Mouse (Mus musculus): ENCODE results near the gene Bcl2l11. TPM values are rescaled to one million over a fixed set of nuclear protein-coding genes. Genes with fewer than 3 reads are reported as not detected.

Gene Bcl2l11
- polyA plus RNA-seq, 1 experiment: 7.8 TPM

GRCm38 (mm10) chr2:128189691-128190090 lies 63.9 kb downstream of the Bcl2l11 start:
- H3K4me3 ChIP-seq (ENCODE audit: insufficient read depth, low read depth, low read length): no peak overlapping the region
- TF ChIP-seq POLR2A (IDR thresholded peaks at IDR 0.05; ENCODE audit: low read depth, low read length): no peak
- TF ChIP-seq CTCF (conservative IDR thresholded peaks at IDR 0.05; ENCODE audit: insufficient read depth, insufficient read length, low read depth, low read length): no peak
- DNase-seq: no peak
- H3K4me1 ChIP-seq (ENCODE audit: control insufficient read depth, insufficient read depth, low read length): no peaks in the 10 kb centered on the region; the same call in 1 of the 2 replicates
- no peaks in the 10 kb centered on the region for H3K36me3 ChIP-seq (ENCODE audit: control insufficient read depth, insufficient read depth, low read length)
- H3K27me3 ChIP-seq (replicated peaks; ENCODE audit: control insufficient read depth, insufficient read depth, low read length): no peaks in the 10 kb centered on the region
- no peak overlapping the region for H3K27ac ChIP-seq (ENCODE audit: insufficient read depth, low read depth, low read length)
- WGBS: 56% methylated on average over 10 of the region's 10 CpGs

- Histone ChIP-seq H3K27me3 (replicated peaks; ENCODE audit: control insufficient read depth, insufficient read depth, low read length) (no peaks in the 10 kb centered on the region), H3K27ac (ENCODE audit: insufficient read depth, low read depth, low read length) (no peak overlapping the region), H3K36me3 (ENCODE audit: control insufficient read depth, insufficient read depth, low read length) (no peaks in the 10 kb centered on the region), H3K4me1 (ENCODE audit: control insufficient read depth, insufficient read depth, low read length) (no peaks in the 10 kb centered on the region; the same call in 1 of the 2 replicates), H3K4me3 (ENCODE audit: insufficient read depth, low read depth, low read length) (no peak overlapping the region)
- TF ChIP-seq CTCF (conservative IDR thresholded peaks at IDR 0.05; ENCODE audit: insufficient read depth, insufficient read length, low read depth, low read length) (no peak), POLR2A (IDR thresholded peaks at IDR 0.05; ENCODE audit: low read depth, low read length) (no peak)
- DNase-seq: no peak
- 71% methylated on average over 5 of the region's 5 CpGs for WGBS
Observed at GRCm38 (mm10) chr2:128190196-128190595, 64.4 kb downstream of the Bcl2l11 start.

- Histone ChIP-seq H3K27ac (ENCODE audit: insufficient read depth, low read depth, low read length) (no peak overlapping the region), H3K27me3 (replicated peaks; ENCODE audit: control insufficient read depth, insufficient read depth, low read length) (no peaks in the 10 kb centered on the region), H3K36me3 (ENCODE audit: control insufficient read depth, insufficient read depth, low read length) (no peaks in the 10 kb centered on the region), H3K4me3 (ENCODE audit: insufficient read depth, low read depth, low read length) (no peak overlapping the region), H3K4me1 (ENCODE audit: control insufficient read depth, insufficient read depth, low read length) (no peaks in the 10 kb centered on the region; the same call in 1 of the 2 replicates)
- peak; percentile 88 for DNase-seq
- TF ChIP-seq CTCF (conservative IDR thresholded peaks at IDR 0.05; ENCODE audit: insufficient read depth, insufficient read length, low read depth, low read length) (no peak), POLR2A (IDR thresholded peaks at IDR 0.05; ENCODE audit: low read depth, low read length) (no peak)
- WGBS: 39% methylated on average over 4 of the region's 4 CpGs
Observed at GRCm38 (mm10) chr2:128193411-128193810, 67.6 kb downstream of the Bcl2l11 start.

GRCm38 (mm10) chr2:128197379-128197778 lies 71.5 kb downstream of the Bcl2l11 start:
- H3K36me3 ChIP-seq (ENCODE audit: control insufficient read depth, insufficient read depth, low read length): no peaks in the 10 kb centered on the region
- TF ChIP-seq CTCF (conservative IDR thresholded peaks at IDR 0.05; ENCODE audit: insufficient read depth, insufficient read length, low read depth, low read length) (no peak), POLR2A (IDR thresholded peaks at IDR 0.05; ENCODE audit: low read depth, low read length) (no peak)
- 88% methylated on average over 3 of the region's 3 CpGs for WGBS
- no peak overlapping the region for H3K27ac ChIP-seq (ENCODE audit: insufficient read depth, low read depth, low read length)
- H3K4me3 ChIP-seq (ENCODE audit: insufficient read depth, low read depth, low read length): no peak overlapping the region
- DNase-seq: no peak
- no peaks in the 10 kb centered on the region for H3K27me3 ChIP-seq (replicated peaks; ENCODE audit: control insufficient read depth, insufficient read depth, low read length)
- no peaks in the 10 kb centered on the region; the same call in 1 of the 2 replicates for H3K4me1 ChIP-seq (ENCODE audit: control insufficient read depth, insufficient read depth, low read length)

GRCm38 (mm10) chr2:128203147-128203546 lies 77.3 kb downstream of the Bcl2l11 start:
- Histone ChIP-seq H3K4me1 (ENCODE audit: control insufficient read depth, insufficient read depth, low read length) (no peaks in the 10 kb centered on the region; the same call in 1 of the 2 replicates), H3K27ac (ENCODE audit: insufficient read depth, low read depth, low read length) (no peak overlapping the region), H3K27me3 (replicated peaks; ENCODE audit: control insufficient read depth, insufficient read depth, low read length) (no peaks in the 10 kb centered on the region), H3K4me3 (ENCODE audit: insufficient read depth, low read depth, low read length) (no peak overlapping the region), H3K36me3 (ENCODE audit: control insufficient read depth, insufficient read depth, low read length) (no peaks in the 10 kb centered on the region)
- TF ChIP-seq CTCF (conservative IDR thresholded peaks at IDR 0.05; ENCODE audit: insufficient read depth, insufficient read length, low read depth, low read length) (no peak), POLR2A (IDR thresholded peaks at IDR 0.05; ENCODE audit: low read depth, low read length) (no peak)
- WGBS: 57% methylated on average over 3 of the region's 3 CpGs
- DNase-seq: no peak

- H3K4me1 ChIP-seq (ENCODE audit: control insufficient read depth, insufficient read depth, low read length): peaks cover 4% of the 10 kb centered on the region
- H3K4me3 ChIP-seq (ENCODE audit: insufficient read depth, low read depth, low read length): no peak overlapping the region
- TF ChIP-seq CTCF (conservative IDR thresholded peaks at IDR 0.05; ENCODE audit: insufficient read depth, insufficient read length, low read depth, low read length) (no peak), POLR2A (IDR thresholded peaks at IDR 0.05; ENCODE audit: low read depth, low read length) (no peak)
- H3K27me3 ChIP-seq (replicated peaks; ENCODE audit: control insufficient read depth, insufficient read depth, low read length): no peaks in the 10 kb centered on the region
- H3K27ac ChIP-seq (ENCODE audit: insufficient read depth, low read depth, low read length): no peak overlapping the region
- WGBS: 86% methylated on average over 6 of the region's 6 CpGs
- H3K36me3 ChIP-seq (ENCODE audit: control insufficient read depth, insufficient read depth, low read length): no peaks in the 10 kb centered on the region
- DNase-seq: no peak
Observed at GRCm38 (mm10) chr2:128203749-128204405, 78.0 kb downstream of the Bcl2l11 start.

GRCm38 (mm10) chr2:128208541-128208940 lies 82.7 kb downstream of the Bcl2l11 start:
- Histone ChIP-seq H3K27ac (ENCODE audit: insufficient read depth, low read depth, low read length) (no peak overlapping the region), H3K36me3 (ENCODE audit: control insufficient read depth, insufficient read depth, low read length) (no peaks in the 10 kb centered on the region), H3K4me1 (ENCODE audit: control insufficient read depth, insufficient read depth, low read length) (peaks cover 20% of the 10 kb centered on the region), H3K27me3 (replicated peaks; ENCODE audit: control insufficient read depth, insufficient read depth, low read length) (no peaks in the 10 kb centered on the region), H3K4me3 (ENCODE audit: insufficient read depth, low read depth, low read length) (no peak overlapping the region)
- TF ChIP-seq POLR2A (IDR thresholded peaks at IDR 0.05; ENCODE audit: low read depth, low read length) (no peak), CTCF (conservative IDR thresholded peaks at IDR 0.05; ENCODE audit: insufficient read depth, insufficient read length, low read depth, low read length) (no peak)
- peak; percentile 89 for DNase-seq
- 39% methylated on average over 1 of the region's 1 CpGs for WGBS

Data from kidney, adult 2 months (tissue).